Mouse (Mus musculus) liver, postnatal 0 days (tissue): ENCODE data around the gene A930002H24Rik.

Experiments used
- CTCF ChIP-seq: sonication (generic); IDR thresholded peaks from 2 replicates; pipeline ENCODE4 v1.5.1; 2016; ENCODE audit warnings: antibody characterized with exemption, low read depth
- EP300 ChIP-seq: IDR thresholded peaks from 2 replicates; pipeline ENCODE4 v1.6.1; 2016; ENCODE audit warnings: antibody characterized with exemption, low read depth, mild to moderate bottlenecking

- TF ChIP-seq CTCF (no peak), EP300 (no peak)
Measured at GRCm38 (mm10) chr17:63831550-63831949, 32.0 kb downstream of the A930002H24Rik start.
